Mouse (Mus musculus): ENCODE measurements around the gene Slc35b2. TPM values are rescaled to one million over a fixed set of nuclear protein-coding genes. Genes with fewer than 3 reads are reported as not detected.

Slc35b2 gene
- polyA plus RNA-seq, 1 experiment from 2014 or later: 91.5 TPM

GRCm38 (mm10) chr17:45565103-45565502, 1.4 kb downstream of the Slc35b2 start:
- ATAC-seq (ENCODE audit: low FRiP score) (no peak), DNase-seq (ENCODE audit: low spot score) (no peak)
- H3K4me3 ChIP-seq (ENCODE audit: low read depth, low read length): peak overlapping the region; percentile 68
- H3K36me3 ChIP-seq (ENCODE audit: control insufficient read depth, insufficient read depth, low read length): peaks cover 9% of the 10 kb centered on the region
- WGBS: 94% methylated on average over 11 of the region's 11 CpGs
- H3K4me2 ChIP-seq (replicated peaks; ENCODE audit: low read depth, low read length): peak overlapping the region; percentile 83
- no peak overlapping the region; the same call in 1 of the 2 replicates for H3K27ac ChIP-seq (ENCODE audit: low read depth, low read length)
- no peaks in the 10 kb centered on the region for H3K27me3 ChIP-seq (ENCODE audit: control insufficient read depth, insufficient read depth, low read length)
- peak overlapping the region; percentile 78 for H3K9ac ChIP-seq (ENCODE audit: low read depth, low read length)
- H3K4me1 ChIP-seq (replicated peaks; ENCODE audit: control insufficient read depth, insufficient read depth, low read length): peaks cover 3% of the 10 kb centered on the region; the same call in 1 of the 2 replicates
- H3K9me3 ChIP-seq (ENCODE audit: control insufficient read depth, low read length): no peaks in the 10 kb centered on the region

- Histone ChIP-seq H3K4me2 (replicated peaks; ENCODE audit: low read depth, low read length) (no peak overlapping the region), H3K27ac (ENCODE audit: low read depth, low read length) (no peak overlapping the region), H3K4me3 (ENCODE audit: low read depth, low read length) (no peak overlapping the region), H3K4me1 (replicated peaks; ENCODE audit: control insufficient read depth, insufficient read depth, low read length) (peaks cover 5% of the 10 kb centered on the region; the same call in 1 of the 2 replicates), H3K9me3 (ENCODE audit: control insufficient read depth, low read length) (no peaks in the 10 kb centered on the region), H3K27me3 (ENCODE audit: control insufficient read depth, insufficient read depth, low read length) (no peaks in the 10 kb centered on the region), H3K9ac (ENCODE audit: low read depth, low read length) (no peak overlapping the region), H3K36me3 (ENCODE audit: control insufficient read depth, insufficient read depth, low read length) (peaks cover 15% of the 10 kb centered on the region)
- WGBS: 92% methylated on average over 1 of the region's 1 CpGs
- DNase-seq (ENCODE audit: low spot score): no peak
- ATAC-seq (ENCODE audit: low FRiP score): no peak
These were observed 2.3 kb downstream of the Slc35b2 start for GRCm38 (mm10) chr17:45566031-45566359.

GRCm38 (mm10) chr17:45566360-45567161, 2.9 kb downstream of the Slc35b2 start:
- Histone ChIP-seq H3K36me3 (ENCODE audit: control insufficient read depth, insufficient read depth, low read length) (peaks cover 20% of the 10 kb centered on the region), H3K4me3 (ENCODE audit: low read depth, low read length) (no peak overlapping the region), H3K27ac (ENCODE audit: low read depth, low read length) (no peak overlapping the region), H3K9me3 (ENCODE audit: control insufficient read depth, low read length) (no peaks in the 10 kb centered on the region), H3K4me1 (replicated peaks; ENCODE audit: control insufficient read depth, insufficient read depth, low read length) (peaks cover 6% of the 10 kb centered on the region; the same call in 1 of the 2 replicates), H3K9ac (ENCODE audit: low read depth, low read length) (no peak overlapping the region), H3K27me3 (ENCODE audit: control insufficient read depth, insufficient read depth, low read length) (no peaks in the 10 kb centered on the region), H3K4me2 (replicated peaks; ENCODE audit: low read depth, low read length) (no peak overlapping the region)
- no peak for DNase-seq (ENCODE audit: low spot score)
- ATAC-seq (ENCODE audit: low FRiP score): no peak
- 75% methylated on average over 18 of the region's 18 CpGs for WGBS

GRCm38 (mm10) chr17:45567162-45567601, 3.5 kb downstream of the Slc35b2 start:
- no peak overlapping the region for H3K4me3 ChIP-seq (ENCODE audit: low read depth, low read length)
- no peaks in the 10 kb centered on the region for H3K27me3 ChIP-seq (ENCODE audit: control insufficient read depth, insufficient read depth, low read length)
- H3K27ac ChIP-seq (ENCODE audit: low read depth, low read length): no peak overlapping the region
- H3K9ac ChIP-seq (ENCODE audit: low read depth, low read length): no peak overlapping the region
- 32% methylated on average over 4 of the region's 4 CpGs for WGBS
- H3K4me1 ChIP-seq (replicated peaks; ENCODE audit: control insufficient read depth, insufficient read depth, low read length): peaks cover 7% of the 10 kb centered on the region; the same call in 1 of the 2 replicates
- H3K36me3 ChIP-seq (ENCODE audit: control insufficient read depth, insufficient read depth, low read length): peaks cover 20% of the 10 kb centered on the region
- no peak overlapping the region for H3K4me2 ChIP-seq (replicated peaks; ENCODE audit: low read depth, low read length)
- DNase-seq (ENCODE audit: low spot score): no peak
- H3K9me3 ChIP-seq (ENCODE audit: control insufficient read depth, low read length): no peaks in the 10 kb centered on the region
- no peak for ATAC-seq (ENCODE audit: low FRiP score)

- no peak overlapping the region for H3K4me3 ChIP-seq (ENCODE audit: low read depth, low read length)
- H3K9ac ChIP-seq (ENCODE audit: low read depth, low read length): no peak overlapping the region
- H3K9me3 ChIP-seq (ENCODE audit: control insufficient read depth, low read length): no peaks in the 10 kb centered on the region
- peaks cover 20% of the 10 kb centered on the region for H3K36me3 ChIP-seq (ENCODE audit: control insufficient read depth, insufficient read depth, low read length)
- H3K27me3 ChIP-seq (ENCODE audit: control insufficient read depth, insufficient read depth, low read length): no peaks in the 10 kb centered on the region
- H3K4me2 ChIP-seq (replicated peaks; ENCODE audit: low read depth, low read length): no peak overlapping the region
- ATAC-seq (ENCODE audit: low FRiP score): no peak
- no peak for DNase-seq (ENCODE audit: low spot score)
- WGBS: 90% methylated on average over 12 of the region's 12 CpGs
- H3K4me1 ChIP-seq (replicated peaks; ENCODE audit: control insufficient read depth, insufficient read depth, low read length): peaks cover 7% of the 10 kb centered on the region; the same call in 1 of the 2 replicates
- no peak overlapping the region for H3K27ac ChIP-seq (ENCODE audit: low read depth, low read length)
These were observed 5.3 kb downstream of the Slc35b2 start for GRCm38 (mm10) chr17:45568990-45569389.

GRCm38 (mm10) chr17:45569999-45570398, 6.3 kb downstream of the Slc35b2 start:
- Histone ChIP-seq H3K9ac (ENCODE audit: low read depth, low read length) (no peak overlapping the region), H3K27ac (ENCODE audit: low read depth, low read length) (no peak overlapping the region), H3K4me2 (replicated peaks; ENCODE audit: low read depth, low read length) (no peak overlapping the region), H3K4me1 (replicated peaks; ENCODE audit: control insufficient read depth, insufficient read depth, low read length) (peaks cover 7% of the 10 kb centered on the region; the same call in 1 of the 2 replicates), H3K36me3 (ENCODE audit: control insufficient read depth, insufficient read depth, low read length) (peaks cover 20% of the 10 kb centered on the region), H3K4me3 (ENCODE audit: low read depth, low read length) (no peak overlapping the region), H3K9me3 (ENCODE audit: control insufficient read depth, low read length) (no peaks in the 10 kb centered on the region), H3K27me3 (ENCODE audit: control insufficient read depth, insufficient read depth, low read length) (no peaks in the 10 kb centered on the region)
- DNase-seq (ENCODE audit: low spot score): no peak
- ATAC-seq (ENCODE audit: low FRiP score): no peak
- 82% methylated on average over 4 of the region's 4 CpGs for WGBS

- under 1% methylated on average over 56 of the region's 57 CpGs for WGBS
- DNase-seq (ENCODE audit: low spot score): peak; percentile 89
- no peaks in the 10 kb centered on the region for H3K27me3 ChIP-seq (ENCODE audit: control insufficient read depth, insufficient read depth, low read length)
These were observed 8.7 kb downstream of the Slc35b2 start for GRCm38 (mm10) chr17:45572103-45573086.

GRCm38 (mm10) chr17:45573087-45573779, 9.6 kb downstream of the Slc35b2 start, which contains the start of gene Hsp90ab1:
Gene Hsp90ab1, minus strand, starts transcription at chr17:45573271.
- no peaks in the 10 kb centered on the region for H3K9me3 ChIP-seq (ENCODE audit: control insufficient read depth, low read length)

More at GRCm38 (mm10) chr17:45572103-45573086, 8.7 kb downstream of the Slc35b2 start:
- Histone ChIP-seq H3K4me2 (replicated peaks; ENCODE audit: low read depth, low read length) (peak overlapping the region; percentile 86), H3K9ac (ENCODE audit: low read depth, low read length) (peak overlapping the region; percentile 99), H3K4me1 (replicated peaks; ENCODE audit: control insufficient read depth, insufficient read depth, low read length) (peaks cover 4% of the 10 kb centered on the region; the same call in 1 of the 2 replicates), H3K27ac (ENCODE audit: low read depth, low read length) (peak overlapping the region; percentile 92), H3K4me3 (ENCODE audit: low read depth, low read length) (peak overlapping the region; percentile 92), H3K9me3 (ENCODE audit: control insufficient read depth, low read length) (no peaks in the 10 kb centered on the region), H3K36me3 (ENCODE audit: control insufficient read depth, insufficient read depth, low read length) (peaks cover 20% of the 10 kb centered on the region)
- ATAC-seq (ENCODE audit: low FRiP score): peak; percentile 67

More at GRCm38 (mm10) chr17:45573087-45573779, 9.6 kb downstream of the Slc35b2 start, which contains the start of gene Hsp90ab1:
- Histone ChIP-seq H3K27ac (ENCODE audit: low read depth, low read length) (peak within 1 kb of the TSS; percentile 92), H3K9ac (ENCODE audit: low read depth, low read length) (peak within 1 kb of the TSS; percentile 99), H3K27me3 (ENCODE audit: control insufficient read depth, insufficient read depth, low read length) (no peaks in the 10 kb centered on the region), H3K4me1 (replicated peaks; ENCODE audit: control insufficient read depth, insufficient read depth, low read length) (peaks cover 4% of the 10 kb centered on the region; the same call in 1 of the 2 replicates), H3K4me2 (replicated peaks; ENCODE audit: low read depth, low read length) (peak within 1 kb of the TSS; percentile 86), H3K4me3 (ENCODE audit: low read depth, low read length) (peak within 1 kb of the TSS; percentile 92), H3K36me3 (ENCODE audit: control insufficient read depth, insufficient read depth, low read length) (peaks cover 20% of the 10 kb centered on the region)
- ATAC-seq (ENCODE audit: low FRiP score) (peak; percentile 86), DNase-seq (ENCODE audit: low spot score) (peak; percentile 100)
- under 1% methylated on average over 41 of the region's 41 CpGs for WGBS

Measured in hindbrain, embryonic 11.5 days (tissue).